Mouse (Mus musculus): ENCODE data around the gene Set. TPM values are rescaled to one million over a fixed set of nuclear protein-coding genes. Genes with fewer than 3 reads are reported as not detected.
A peak's percentile ranks its signal among the peaks of the same experiment; 100 is the strongest.

The Set gene
- polyA plus RNA-seq, 1 experiment from 2014 or later, result 538 TPM

GRCm38 (mm10) chr2:30094208-30094588, 37.0 kb downstream of the Set start:
- peak overlapping the region; percentile 79 for H3K4me2 ChIP-seq
- no peak for ATAC-seq (ENCODE audit: insufficient number of reproducible peaks, insufficient read depth, low FRiP score, low TSS enrichment, low read depth)
- 4% methylated on average over 13 of the region's 13 CpGs for WGBS
- peak overlapping the region; percentile 71; the same call in 1 of the 2 replicates for H3K27ac ChIP-seq
- H3K9ac ChIP-seq, result peak overlapping the region; percentile 76
- H3K4me1 ChIP-seq, result peaks cover 20% of the 10 kb centered on the region
- H3K4me3 ChIP-seq, result peak overlapping the region; percentile 66
- peaks cover 55% of the 10 kb centered on the region for H3K36me3 ChIP-seq
- no peaks in the 10 kb centered on the region for H3K9me3 ChIP-seq
- H3K27me3 ChIP-seq, result no peaks in the 10 kb centered on the region

- no peaks in the 10 kb centered on the region for H3K9me3 ChIP-seq
- H3K4me2 ChIP-seq, result no peak overlapping the region
- ATAC-seq (ENCODE audit: insufficient number of reproducible peaks, insufficient read depth, low FRiP score, low TSS enrichment, low read depth), result no peak
- H3K9ac ChIP-seq, result no peak overlapping the region; the same call in 1 of the 2 replicates
- no peaks in the 10 kb centered on the region for H3K27me3 ChIP-seq
- H3K4me3 ChIP-seq, result no peak overlapping the region
- H3K36me3 ChIP-seq, result peaks cover 59% of the 10 kb centered on the region
- WGBS, result 88% methylated on average over 2 of the region's 2 CpGs
- peaks cover 20% of the 10 kb centered on the region for H3K4me1 ChIP-seq
- no peak overlapping the region for H3K27ac ChIP-seq
Observed at GRCm38 (mm10) chr2:30095882-30096527, 38.8 kb downstream of the Set start.

GRCm38 (mm10) chr2:30100214-30100613, 43.0 kb downstream of the Set start:
- Histone ChIP-seq H3K9me3 (no peaks in the 10 kb centered on the region), H3K27me3 (no peaks in the 10 kb centered on the region), H3K9ac (no peak overlapping the region), H3K4me2 (no peak overlapping the region), H3K4me3 (no peak overlapping the region), H3K4me1 (peaks cover 1% of the 10 kb centered on the region; the same call in 1 of the 2 replicates), H3K27ac (no peak overlapping the region), H3K36me3 (peaks cover 90% of the 10 kb centered on the region)
- ATAC-seq (ENCODE audit: insufficient number of reproducible peaks, insufficient read depth, low FRiP score, low TSS enrichment, low read depth), result no peak
- WGBS, result 71% methylated on average over 4 of the region's 4 CpGs

GRCm38 (mm10) chr2:30106364-30106763, 49.2 kb downstream of the Set start:
- H3K27ac ChIP-seq, result no peak overlapping the region
- ATAC-seq (ENCODE audit: insufficient number of reproducible peaks, insufficient read depth, low FRiP score, low TSS enrichment, low read depth), result no peak

GRCm38 (mm10) chr2:30107646-30108045, 50.5 kb downstream of the Set start:
- Histone ChIP-seq H3K27ac (no peak overlapping the region), H3K4me1 (no peaks in the 10 kb centered on the region), H3K27me3 (no peaks in the 10 kb centered on the region), H3K4me2 (no peak overlapping the region), H3K9ac (0 out of 2 replicates have a peak overlapping the region, but pooled peaks have one; percentile 27), H3K36me3 (peaks cover 96% of the 10 kb centered on the region), H3K9me3 (no peaks in the 10 kb centered on the region), H3K4me3 (no peak overlapping the region)
- WGBS, result 90% methylated on average over 5 of the region's 5 CpGs
- ATAC-seq (ENCODE audit: insufficient number of reproducible peaks, insufficient read depth, low FRiP score, low TSS enrichment, low read depth), result no peak

More at GRCm38 (mm10) chr2:30106364-30106763, 49.2 kb downstream of the Set start:
- Histone ChIP-seq H3K27me3 (no peaks in the 10 kb centered on the region), H3K4me3 (no peak overlapping the region), H3K9ac (no peak overlapping the region), H3K9me3 (no peaks in the 10 kb centered on the region), H3K36me3 (peaks cover 98% of the 10 kb centered on the region), H3K4me1 (no peaks in the 10 kb centered on the region), H3K4me2 (no peak overlapping the region)

GRCm38 (mm10) chr2:30108260-30108659, 51.1 kb downstream of the Set start:
- Histone ChIP-seq H3K9me3 (no peaks in the 10 kb centered on the region), H3K4me3 (no peak overlapping the region), H3K27me3 (no peaks in the 10 kb centered on the region), H3K4me2 (no peak overlapping the region), H3K36me3 (peaks cover 96% of the 10 kb centered on the region), H3K27ac (no peak overlapping the region), H3K9ac (no peak overlapping the region), H3K4me1 (no peaks in the 10 kb centered on the region)
- ATAC-seq (ENCODE audit: insufficient number of reproducible peaks, insufficient read depth, low FRiP score, low TSS enrichment, low read depth), result no peak
- WGBS, result 85% methylated on average over 4 of the region's 4 CpGs

- H3K4me1 ChIP-seq, result no peaks in the 10 kb centered on the region
- WGBS, result 93% methylated on average over 2 of the region's 2 CpGs
- no peak for ATAC-seq (ENCODE audit: insufficient number of reproducible peaks, insufficient read depth, low FRiP score, low TSS enrichment, low read depth)
Observed at GRCm38 (mm10) chr2:30111500-30111899, 54.3 kb downstream of the Set start.

GRCm38 (mm10) chr2:30112564-30112963, 55.4 kb downstream of the Set start:
- H3K4me2 ChIP-seq, result no peak overlapping the region
- no peak overlapping the region for H3K27ac ChIP-seq
- no peak overlapping the region for H3K4me3 ChIP-seq
- no peaks in the 10 kb centered on the region for H3K4me1 ChIP-seq
- ATAC-seq (ENCODE audit: insufficient number of reproducible peaks, insufficient read depth, low FRiP score, low TSS enrichment, low read depth), result no peak
- no peak overlapping the region for H3K9ac ChIP-seq
- WGBS, result 90% methylated on average over 5 of the region's 5 CpGs
- no peaks in the 10 kb centered on the region for H3K9me3 ChIP-seq
- no peaks in the 10 kb centered on the region for H3K27me3 ChIP-seq
- peaks cover 61% of the 10 kb centered on the region for H3K36me3 ChIP-seq

More at GRCm38 (mm10) chr2:30111500-30111899, 54.3 kb downstream of the Set start:
- no peak overlapping the region for H3K4me3 ChIP-seq
- H3K36me3 ChIP-seq, result peaks cover 71% of the 10 kb centered on the region
- H3K27me3 ChIP-seq, result no peaks in the 10 kb centered on the region
- H3K9me3 ChIP-seq, result no peaks in the 10 kb centered on the region
- H3K9ac ChIP-seq, result no peak overlapping the region
- no peak overlapping the region for H3K27ac ChIP-seq
- H3K4me2 ChIP-seq, result no peak overlapping the region

GRCm38 (mm10) chr2:30119641-30120051, 62.5 kb downstream of the Set start:
- 32% methylated on average over 6 of the region's 6 CpGs for WGBS
- Histone ChIP-seq H3K9ac (peak overlapping the region; percentile 37), H3K4me1 (peaks cover 17% of the 10 kb centered on the region), H3K4me2 (no peak overlapping the region), H3K36me3 (peaks cover 20% of the 10 kb centered on the region), H3K4me3 (no peak overlapping the region), H3K27ac (no peak overlapping the region), H3K27me3 (no peaks in the 10 kb centered on the region), H3K9me3 (no peaks in the 10 kb centered on the region)
- ATAC-seq (ENCODE audit: insufficient number of reproducible peaks, insufficient read depth, low FRiP score, low TSS enrichment, low read depth), result no peak

GRCm38 (mm10) chr2:30120269-30120668, 63.1 kb downstream of the Set start:
- Histone ChIP-seq H3K27me3 (no peaks in the 10 kb centered on the region), H3K4me1 (peaks cover 23% of the 10 kb centered on the region), H3K9ac (0 out of 2 replicates have a peak overlapping the region, but pooled peaks have one; percentile 0), H3K27ac (no peak overlapping the region), H3K9me3 (no peaks in the 10 kb centered on the region), H3K4me3 (no peak overlapping the region), H3K36me3 (peaks cover 15% of the 10 kb centered on the region), H3K4me2 (no peak overlapping the region)
- 87% methylated on average over 4 of the region's 4 CpGs for WGBS
- ATAC-seq (ENCODE audit: insufficient number of reproducible peaks, insufficient read depth, low FRiP score, low TSS enrichment, low read depth), result no peak

Data from embryonic facial prominence, embryonic 13.5 days (tissue).